Mouse (Mus musculus) hindbrain, embryonic 11.5 days (tissue): ENCODE measurements around the gene Adamtsl3. TPM values are rescaled to one million over a fixed set of nuclear protein-coding genes. Genes with fewer than 3 reads are reported as not detected.

Experiments used
- ATAC-seq: fragments of 200-750 bp; cut with Nextera tagmentation; 2 replicates; pipeline ENCODE4 v1.8.0; 2017; ENCODE audit warnings: mild to moderate bottlenecking, moderate TSS enrichment, moderate library complexity; ENCODE audit not compliant: low FRiP score
- DNase-seq: peaks from one replicate; pipeline ENCODE4 v3.0.0-alpha.2; 2015; ENCODE audit warnings: low spot score
- H3K27ac ChIP-seq: fragments of 300-500 bp; sonication (generic); 2 replicates; pipeline ENCODE4 v1.5.1; 2014; ENCODE audit warnings: mild to moderate bottlenecking, low read depth, low read length
- H3K27me3 ChIP-seq: fragments of 300-500 bp; sonication (generic); 2 replicates; pipeline ENCODE4 v1.6.1; 2014; ENCODE audit warnings: mild to moderate bottlenecking, low read length, moderate library complexity, mixed read lengths; ENCODE audit not compliant: control insufficient read depth, insufficient read depth
- H3K36me3 ChIP-seq: fragments of 300-500 bp; sonication (generic); 2 replicates; pipeline ENCODE4 v1.6.1; 2014; ENCODE audit warnings: mild to moderate bottlenecking, low read length, moderate library complexity, mixed read lengths; ENCODE audit not compliant: control insufficient read depth, insufficient read depth
- H3K4me1 ChIP-seq: fragments of 300-500 bp; sonication (generic); replicated peaks from 2 replicates; pipeline ENCODE4 v1.6.1; 2014; ENCODE audit warnings: low read length, mixed read lengths; ENCODE audit not compliant: control insufficient read depth, insufficient read depth
- H3K4me2 ChIP-seq: fragments of 300-500 bp; sonication (generic); replicated peaks from 2 replicates; pipeline ENCODE4 v1.6.1; 2014; ENCODE audit warnings: mild to moderate bottlenecking, low read depth, low read length
- H3K4me3 ChIP-seq: fragments of 300-500 bp; sonication (generic); 2 replicates; pipeline ENCODE4 v1.5.1; 2014; ENCODE audit warnings: low read depth, low read length
- H3K9ac ChIP-seq: fragments of 300-500 bp; sonication (generic); 2 replicates; pipeline ENCODE4 v1.6.1; 2014; ENCODE audit warnings: low read depth, low read length
- H3K9me3 ChIP-seq: fragments of 300-500 bp; sonication (generic); 2 replicates; pipeline ENCODE4 v1.6.1; 2016; ENCODE audit warnings: low read length; ENCODE audit not compliant: control insufficient read depth
- WGBS: fragments of 180-500 bp; shearing (Covaris S2); extraction: QIAGEN DNeasy Blood & Tissue Kit; methylation state at CpG from one replicate; pipeline ENCODE4 v1.1.7; 2014; 5-methylcytosine and 5-hydroxymethylcytosine counted together
- polyA plus RNA-seq: library from polyadenylated mRNA; unstranded; fragments of >200 nt; fragmentation: Nextera tagmentation; extraction: Ambion mirVana; gene quantifications from 2 replicates; pipeline ENCODE4 v1.2.1, GENCODE M21; 2014

The Adamtsl3 gene
- polyA plus RNA-seq, 1 experiment from 2014 or later = 0.66 TPM

DNA sequence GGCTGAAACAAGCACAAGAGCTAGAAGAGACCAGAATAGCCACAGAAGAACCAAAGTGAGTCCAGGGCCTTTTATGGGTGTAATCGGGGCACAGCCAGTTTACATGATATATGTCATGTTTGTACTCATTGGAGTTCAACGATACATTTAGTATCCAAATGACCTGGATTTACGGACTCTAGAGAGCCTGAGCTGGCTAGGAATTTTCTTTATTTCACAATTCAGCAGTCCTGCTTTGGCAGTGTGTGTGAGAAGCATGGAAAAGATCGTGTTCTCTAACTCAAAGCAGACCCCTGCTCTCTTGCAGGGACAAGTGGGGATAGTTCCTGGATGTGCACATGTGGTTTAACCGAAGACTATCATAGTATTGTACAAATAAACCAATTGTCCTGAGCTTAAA, 195.1 kb downstream of the Adamtsl3 start:
- no peaks in the 10 kb centered on the region for H3K4me1 ChIP-seq
- H3K9ac ChIP-seq = no peak overlapping the region
- 87% methylated on average over 5 of the region's 5 CpGs for WGBS
- no peaks in the 10 kb centered on the region for H3K36me3 ChIP-seq
- no peaks in the 10 kb centered on the region for H3K9me3 ChIP-seq
- H3K27me3 ChIP-seq = no peaks in the 10 kb centered on the region
- no peak for ATAC-seq
- no peak for DNase-seq
- no peak overlapping the region for H3K27ac ChIP-seq
- H3K4me2 ChIP-seq = no peak overlapping the region
- no peak overlapping the region for H3K4me3 ChIP-seq

- 83% methylated on average over 7 of the region's 7 CpGs for WGBS
- no peak overlapping the region for H3K27ac ChIP-seq
- ATAC-seq = no peak
- DNase-seq = no peak
- no peaks in the 10 kb centered on the region for H3K9me3 ChIP-seq
- H3K4me2 ChIP-seq = no peak overlapping the region
- no peak overlapping the region for H3K9ac ChIP-seq
- no peaks in the 10 kb centered on the region for H3K4me1 ChIP-seq
- H3K36me3 ChIP-seq = no peaks in the 10 kb centered on the region
- no peak overlapping the region for H3K4me3 ChIP-seq
- no peaks in the 10 kb centered on the region for H3K27me3 ChIP-seq
Observed at GRCm38 (mm10) chr7:82531376-82531775, 195.9 kb downstream of the Adamtsl3 start.

DNA sequence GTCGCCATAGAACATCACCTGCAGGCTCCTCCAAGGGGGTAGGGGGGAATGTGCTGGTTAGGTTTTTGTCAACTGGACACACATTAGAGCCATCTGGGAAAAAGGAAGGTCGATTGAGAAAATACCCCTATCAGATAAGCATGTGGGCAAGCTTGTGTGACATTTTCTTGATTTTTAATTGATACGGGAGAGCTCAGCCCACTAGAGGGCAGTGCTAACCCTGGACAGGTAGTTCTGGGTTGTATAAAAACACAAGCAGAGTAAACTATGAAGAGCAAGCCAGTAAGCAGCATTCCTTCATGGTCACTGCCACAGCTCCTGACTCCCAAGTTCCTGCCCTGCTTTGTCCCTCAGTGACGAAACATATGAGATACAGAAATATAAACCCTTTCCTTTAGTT, 197.7 kb downstream of the Adamtsl3 start:
- H3K27me3 ChIP-seq = no peaks in the 10 kb centered on the region
- no peak overlapping the region for H3K9ac ChIP-seq
- H3K9me3 ChIP-seq = no peaks in the 10 kb centered on the region
- DNase-seq = peak; percentile 7
- H3K27ac ChIP-seq = no peak overlapping the region
- H3K36me3 ChIP-seq = no peaks in the 10 kb centered on the region
- no peaks in the 10 kb centered on the region for H3K4me1 ChIP-seq
- WGBS = 75% methylated on average over 4 of the region's 4 CpGs
- no peak overlapping the region for H3K4me3 ChIP-seq
- no peak for ATAC-seq
- no peak overlapping the region for H3K4me2 ChIP-seq

- no peak overlapping the region for H3K4me2 ChIP-seq
- ATAC-seq (no peak), DNase-seq (no peak)
- no peaks in the 10 kb centered on the region for H3K9me3 ChIP-seq
- H3K36me3 ChIP-seq = no peaks in the 10 kb centered on the region
- H3K9ac ChIP-seq = no peak overlapping the region
- WGBS = 78% methylated on average over 12 of the region's 12 CpGs
- H3K27ac ChIP-seq = no peak overlapping the region
- no peaks in the 10 kb centered on the region for H3K27me3 ChIP-seq
- H3K4me3 ChIP-seq = no peak overlapping the region
- no peaks in the 10 kb centered on the region for H3K4me1 ChIP-seq
Observed at GRCm38 (mm10) chr7:82533747-82534504, 198.4 kb downstream of the Adamtsl3 start.

- Histone ChIP-seq H3K9ac (no peak overlapping the region), H3K4me2 (no peak overlapping the region), H3K9me3 (no peaks in the 10 kb centered on the region), H3K4me3 (no peak overlapping the region), H3K27me3 (no peaks in the 10 kb centered on the region), H3K4me1 (no peaks in the 10 kb centered on the region), H3K36me3 (no peaks in the 10 kb centered on the region), H3K27ac (no peak overlapping the region)
- 72% methylated on average over 6 of the region's 6 CpGs for WGBS
- DNase-seq (no peak), ATAC-seq (no peak)
Observed at GRCm38 (mm10) chr7:82544390-82544919, 209.0 kb downstream of the Adamtsl3 start.

- Histone ChIP-seq H3K36me3 (no peaks in the 10 kb centered on the region), H3K4me1 (no peaks in the 10 kb centered on the region), H3K4me3 (no peak overlapping the region), H3K27ac (no peak overlapping the region), H3K4me2 (no peak overlapping the region), H3K9me3 (no peaks in the 10 kb centered on the region), H3K9ac (no peak overlapping the region), H3K27me3 (no peaks in the 10 kb centered on the region)
- DNase-seq (no peak), ATAC-seq (no peak)
- 81% methylated on average over 1 of the region's 1 CpGs for WGBS
Observed at GRCm38 (mm10) chr7:82552005-82552404, 216.5 kb downstream of the Adamtsl3 start.

DNA sequence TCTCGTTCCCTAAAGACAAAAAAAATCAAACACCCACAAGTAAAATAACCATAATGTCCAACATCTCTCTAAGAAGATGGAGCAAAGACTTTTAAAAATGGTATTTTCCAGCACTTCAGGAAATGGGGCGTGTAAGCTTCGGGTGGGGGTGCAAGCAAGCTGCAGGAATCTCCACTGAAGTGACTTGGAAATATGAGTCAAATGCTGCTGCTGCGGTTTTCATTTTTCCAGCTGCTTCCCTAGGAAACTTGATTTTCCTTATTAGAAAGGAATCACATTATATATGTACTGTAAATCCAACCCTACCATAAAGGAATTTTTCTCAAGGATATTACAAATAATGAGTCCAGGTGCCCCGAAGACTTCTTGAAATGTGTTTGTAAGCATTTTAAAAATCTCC, 220.3 kb downstream of the Adamtsl3 start:
- H3K9ac ChIP-seq = no peak overlapping the region
- H3K4me3 ChIP-seq = no peak overlapping the region
- H3K36me3 ChIP-seq = no peaks in the 10 kb centered on the region
- DNase-seq (no peak), ATAC-seq (no peak)
- 87% methylated on average over 5 of the region's 5 CpGs for WGBS
- no peaks in the 10 kb centered on the region for H3K27me3 ChIP-seq
- H3K27ac ChIP-seq = no peak overlapping the region
- no peaks in the 10 kb centered on the region for H3K9me3 ChIP-seq
- no peaks in the 10 kb centered on the region for H3K4me1 ChIP-seq
- H3K4me2 ChIP-seq = no peak overlapping the region

- 87% methylated on average over 10 of the region's 10 CpGs for WGBS
Observed at GRCm38 (mm10) chr7:82556417-82556816, 220.9 kb downstream of the Adamtsl3 start.

GRCm38 (mm10) chr7:82557111-82557510, 221.6 kb downstream of the Adamtsl3 start:
- ATAC-seq (no peak), DNase-seq (no peak)
- no peak overlapping the region for H3K9ac ChIP-seq
- H3K4me1 ChIP-seq = no peaks in the 10 kb centered on the region
- 79% methylated on average over 11 of the region's 11 CpGs for WGBS
- no peaks in the 10 kb centered on the region for H3K27me3 ChIP-seq
- no peak overlapping the region for H3K27ac ChIP-seq
- no peaks in the 10 kb centered on the region for H3K36me3 ChIP-seq
- no peak overlapping the region for H3K4me2 ChIP-seq
- no peak overlapping the region for H3K4me3 ChIP-seq
- H3K9me3 ChIP-seq = no peaks in the 10 kb centered on the region

More at GRCm38 (mm10) chr7:82556417-82556816, 220.9 kb downstream of the Adamtsl3 start:
- H3K4me3 ChIP-seq = no peak overlapping the region
- H3K4me2 ChIP-seq = no peak overlapping the region
- H3K9me3 ChIP-seq = no peaks in the 10 kb centered on the region
- no peaks in the 10 kb centered on the region for H3K27me3 ChIP-seq
- no peak overlapping the region for H3K9ac ChIP-seq
- H3K36me3 ChIP-seq = no peaks in the 10 kb centered on the region
- H3K27ac ChIP-seq = no peak overlapping the region
- no peak for DNase-seq
- no peak for ATAC-seq
- no peaks in the 10 kb centered on the region for H3K4me1 ChIP-seq
